20 mouse cellular contexts compared by ENCODE assay signal in the genomic region with DNA sequence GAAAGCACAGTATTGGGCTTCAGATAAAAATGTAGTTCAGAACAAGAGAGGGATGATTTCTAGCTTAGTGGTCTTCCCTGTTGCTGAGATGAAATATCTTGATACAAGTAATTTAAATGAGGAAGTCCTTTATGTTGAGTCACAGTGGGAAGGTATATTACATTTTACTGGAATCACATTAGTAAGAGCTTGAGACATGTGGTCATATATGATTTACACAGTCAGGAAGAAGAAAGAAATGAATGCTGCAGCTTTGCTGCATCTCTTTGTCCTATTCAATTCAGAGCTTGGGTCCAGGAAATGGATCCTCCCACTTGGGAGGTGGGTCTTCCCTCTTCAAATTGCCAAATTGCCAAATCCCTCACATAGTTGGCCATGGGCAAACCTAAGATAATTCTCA. TPM values are rescaled to one million over a fixed set of nuclear protein-coding genes. Genes with fewer than 3 reads are reported as not detected.
"Had no signal": no experiment of that assay in that cellular context is flagged by ENCODE, and none has a peak within 500 bp of the region (broad histone marks: within the 10 kb centered on the region; RNA-seq: fewer than 3 reads in every experiment).

No protein-coding gene starts in this region.

RNA-seq across cellular contexts. Expression of a gene that starts 7.4 kb away (rescaled TPM):
- total RNA-seq: hindbrain, postnatal 0 days; layer of hippocampus, adult 18-20 months; layer of hippocampus, adult 2 months; layer of hippocampus, adult 8-10 months; layer of hippocampus, postnatal 10 days; layer of hippocampus, postnatal 14 days; layer of hippocampus, postnatal 25 days; layer of hippocampus, postnatal 36 days had no signal
- polyA plus RNA-seq: heart, embryonic 10.5 days; heart, embryonic 11.5 days; heart, embryonic 12.5 days; heart, embryonic 13.5 days; heart, embryonic 16.5 days; hindbrain, embryonic 10.5 days; hindbrain, embryonic 11.5 days; hindbrain, embryonic 12.5 days; hindbrain, embryonic 13.5 days; hindbrain, embryonic 14.5 days; hindbrain, embryonic 15.5 days; hindbrain, embryonic 16.5 days had no signal
